Mouse (Mus musculus) adrenal gland (tissue): ENCODE measurements around the gene Edrf1.

Source experiments
- intact Hi-C: fragments of 180-260 bp; cut with DNase I; formaldehyde crosslinking; loops from one replicate; pipeline ENCODE4 v1.15.1; 2025

The Edrf1 gene

GRCm38 (mm10) chr7:133720616-133721015 lies 83.3 kb downstream of the Edrf1 start:
- intact Hi-C loops = loop anchor here (5.0 kb wide), 1 partner anchor 63 kb away; no protein-coding TSS in a partner anchor
